Mouse (Mus musculus) forebrain, embryonic 11.5 days (tissue): Measurements from ENCODE around the gene Pltp. TPM values are rescaled to one million over a fixed set of nuclear protein-coding genes. Genes with fewer than 3 reads are reported as not detected.

Experiments
- ATAC-seq: fragments of 200-750 bp; cut with Nextera tagmentation; replicated peaks from 2 replicates; pipeline ENCODE4 v1.8.0; 2017; ENCODE audit warnings: moderate TSS enrichment; ENCODE audit not compliant: low FRiP score
- DNase-seq: peaks from one replicate; pipeline ENCODE4 v3.0.0-alpha.2; 2017; ENCODE audit warnings: low spot score
- H3K27ac ChIP-seq: fragments of 300-500 bp; sonication (generic); 2 replicates; pipeline ENCODE4 v1.5.1; 2014; ENCODE audit warnings: low read depth, low read length
- H3K27me3 ChIP-seq: fragments of 300-500 bp; sonication (generic); 2 replicates; pipeline ENCODE4 v1.6.1; 2014; ENCODE audit warnings: mild to moderate bottlenecking, low read length, mixed read lengths; ENCODE audit not compliant: control insufficient read depth, insufficient read depth
- H3K36me3 ChIP-seq: fragments of 300-500 bp; sonication (generic); 2 replicates; pipeline ENCODE4 v1.6.1; 2014; ENCODE audit warnings: mild to moderate bottlenecking, low read length, moderate library complexity, mixed read lengths; ENCODE audit not compliant: control insufficient read depth, insufficient read depth
- H3K4me1 ChIP-seq: fragments of 300-500 bp; sonication (generic); replicated peaks from 2 replicates; pipeline ENCODE4 v1.6.1; 2014; ENCODE audit warnings: low read length, mixed read lengths; ENCODE audit not compliant: control insufficient read depth, insufficient read depth
- H3K4me2 ChIP-seq: fragments of 300-500 bp; sonication (generic); 2 replicates; pipeline ENCODE4 v1.6.1; 2014; ENCODE audit warnings: low read depth, mild to moderate bottlenecking, low read length, moderate library complexity, mixed read lengths; ENCODE audit not compliant: severe bottlenecking
- H3K4me3 ChIP-seq: fragments of 300-500 bp; sonication (generic); 2 replicates; pipeline ENCODE4 v1.5.1; 2014; ENCODE audit warnings: low read depth, low read length
- H3K9ac ChIP-seq: fragments of 300-500 bp; sonication (generic); 2 replicates; pipeline ENCODE4 v1.6.1; 2014; ENCODE audit warnings: low read length
- H3K9me3 ChIP-seq: fragments of 300-500 bp; sonication (generic); 2 replicates; pipeline ENCODE4 v1.6.1; 2016; ENCODE audit warnings: low read length, mixed read lengths; ENCODE audit not compliant: control insufficient read depth
- WGBS: fragments of 180-500 bp; shearing (Covaris S2); extraction: QIAGEN DNeasy Blood & Tissue Kit; methylation state at CpG from one replicate; pipeline ENCODE4 v1.1.7; 2014; 5-methylcytosine and 5-hydroxymethylcytosine counted together
- polyA plus RNA-seq: library from polyadenylated mRNA; unstranded; fragments of >200 nt; fragmentation: Nextera tagmentation; extraction: Ambion mirVana; gene quantifications from 2 replicates; pipeline ENCODE4 v1.2.1, GENCODE M21; 2014

The Pltp gene
- polyA plus RNA-seq, 1 experiment from 2014 or later = 43.2 TPM

GRCm38 (mm10) chr2:164817206-164817605 lies 40.3 kb downstream of the Pltp start:
- Histone ChIP-seq H3K27ac (no peak overlapping the region), H3K4me1 (peaks cover under 1% of the 10 kb centered on the region; the same call in 1 of the 2 replicates), H3K36me3 (no peaks in the 10 kb centered on the region; the same call in 1 of the 2 replicates), H3K9ac (no peak overlapping the region), H3K9me3 (no peaks in the 10 kb centered on the region), H3K4me2 (no peak overlapping the region), H3K4me3 (no peak overlapping the region), H3K27me3 (no peaks in the 10 kb centered on the region)
- WGBS = 80% methylated on average over 6 of the region's 6 CpGs
- ATAC-seq = no peak
- no peak for DNase-seq

- Histone ChIP-seq H3K9me3 (no peaks in the 10 kb centered on the region), H3K4me3 (no peak overlapping the region), H3K4me2 (no peak overlapping the region), H3K4me1 (no peaks in the 10 kb centered on the region), H3K9ac (no peak overlapping the region), H3K27me3 (no peaks in the 10 kb centered on the region), H3K27ac (no peak overlapping the region), H3K36me3 (no peaks in the 10 kb centered on the region; the same call in 1 of the 2 replicates)
- no peak for DNase-seq
- ATAC-seq = no peak
- 94% methylated on average over 8 of the region's 8 CpGs for WGBS
These were observed 41.7 kb downstream of the Pltp start for GRCm38 (mm10) chr2:164815821-164816220.

GRCm38 (mm10) chr2:164815348-164815747 lies 42.2 kb downstream of the Pltp start:
- ATAC-seq = no peak
- DNase-seq = no peak
- no peak overlapping the region for H3K4me2 ChIP-seq
- H3K4me3 ChIP-seq = no peak overlapping the region
- H3K4me1 ChIP-seq = no peaks in the 10 kb centered on the region
- no peak overlapping the region for H3K27ac ChIP-seq
- no peaks in the 10 kb centered on the region for H3K27me3 ChIP-seq
- 92% methylated on average over 5 of the region's 5 CpGs for WGBS
- H3K36me3 ChIP-seq = no peaks in the 10 kb centered on the region; the same call in 1 of the 2 replicates
- H3K9ac ChIP-seq = no peak overlapping the region
- no peaks in the 10 kb centered on the region for H3K9me3 ChIP-seq

GRCm38 (mm10) chr2:164813557-164813956 lies 44.0 kb downstream of the Pltp start:
- WGBS = 61% methylated on average over 2 of the region's 2 CpGs
- Histone ChIP-seq H3K4me2 (no peak overlapping the region), H3K27me3 (no peaks in the 10 kb centered on the region), H3K4me1 (no peaks in the 10 kb centered on the region), H3K4me3 (no peak overlapping the region), H3K27ac (no peak overlapping the region), H3K9me3 (no peaks in the 10 kb centered on the region), H3K36me3 (no peaks in the 10 kb centered on the region; the same call in 1 of the 2 replicates), H3K9ac (no peak overlapping the region)
- DNase-seq = no peak
- no peak for ATAC-seq

- Histone ChIP-seq H3K27me3 (no peaks in the 10 kb centered on the region), H3K4me1 (peaks cover 5% of the 10 kb centered on the region; the same call in 1 of the 2 replicates), H3K27ac (no peak overlapping the region), H3K4me2 (no peak overlapping the region), H3K36me3 (no peaks in the 10 kb centered on the region), H3K9me3 (no peaks in the 10 kb centered on the region), H3K4me3 (no peak overlapping the region), H3K9ac (no peak overlapping the region)
- no peak for ATAC-seq
- no peak for DNase-seq
- WGBS = 90% methylated on average over 7 of the region's 7 CpGs
These were observed 50.9 kb downstream of the Pltp start for GRCm38 (mm10) chr2:164806614-164807013.

- Histone ChIP-seq H3K9ac (peak overlapping the region; percentile 71), H3K9me3 (no peaks in the 10 kb centered on the region), H3K27me3 (no peaks in the 10 kb centered on the region), H3K4me1 (peaks cover 5% of the 10 kb centered on the region; the same call in 1 of the 2 replicates), H3K4me3 (peak overlapping the region; percentile 80), H3K36me3 (no peaks in the 10 kb centered on the region; the same call in 1 of the 2 replicates), H3K4me2 (peak overlapping the region; percentile 64), H3K27ac (no peak overlapping the region)
- 3% methylated on average over 21 of the region's 21 CpGs for WGBS
- ATAC-seq (peak; percentile 57), DNase-seq (peak; percentile 73)
These were observed 52.2 kb downstream of the Pltp start for GRCm38 (mm10) chr2:164805332-164805718.

- peak within 1 kb of the TSS; percentile 64 for H3K4me2 ChIP-seq
- no peak within 1 kb of the TSS for H3K27ac ChIP-seq
These were observed 52.8 kb downstream of the Pltp start, which contains the start of the genes Acot8 and Zswim3 for GRCm38 (mm10) chr2:164804533-164805331. Acot8 (minus strand) TSS chr2:164804882. Zswim3 (plus strand) TSS chr2:164805098.

GRCm38 (mm10) chr2:164803921-164804313 lies 53.6 kb downstream of the Pltp start:
- H3K4me1 ChIP-seq = peaks cover 5% of the 10 kb centered on the region; the same call in 1 of the 2 replicates
- DNase-seq (no peak), ATAC-seq (no peak)
- 64% methylated on average over 1 of the region's 1 CpGs for WGBS
- no peak overlapping the region for H3K27ac ChIP-seq
- no peaks in the 10 kb centered on the region for H3K27me3 ChIP-seq
- peak overlapping the region; percentile 80 for H3K4me3 ChIP-seq
- no peaks in the 10 kb centered on the region for H3K9me3 ChIP-seq
- no peaks in the 10 kb centered on the region; the same call in 1 of the 2 replicates for H3K36me3 ChIP-seq
- peak overlapping the region; percentile 60 for H3K4me2 ChIP-seq
- peak overlapping the region; percentile 76 for H3K9ac ChIP-seq

More at GRCm38 (mm10) chr2:164804533-164805331, 52.8 kb downstream of the Pltp start, which contains the start of the genes Acot8 and Zswim3:
- Histone ChIP-seq H3K9ac (peak within 1 kb of the TSS; percentile 76), H3K9me3 (no peaks in the 10 kb centered on the region), H3K36me3 (no peaks in the 10 kb centered on the region; the same call in 1 of the 2 replicates), H3K4me1 (peaks cover 5% of the 10 kb centered on the region; the same call in 1 of the 2 replicates), H3K4me3 (peak within 1 kb of the TSS; percentile 80), H3K27me3 (no peaks in the 10 kb centered on the region)
- ATAC-seq = peak; percentile 98
- WGBS = under 1% methylated on average over 47 of the region's 47 CpGs
- peak; percentile 96 for DNase-seq
